Mouse (Mus musculus) lung, embryonic 14.5 days (tissue): ENCODE measurements around the gene Zfp148. TPM values are rescaled to one million over a fixed set of nuclear protein-coding genes. Genes with fewer than 3 reads are reported as not detected.

Experiments used
- ATAC-seq: fragments of 200-750 bp; cut with Nextera tagmentation; 2 replicates; pipeline ENCODE4 v1.8.0; 2017; ENCODE audit warnings: mild to moderate bottlenecking, moderate TSS enrichment, moderate library complexity; ENCODE audit not compliant: insufficient read depth
- DNase-seq: peaks from one replicate; pipeline ENCODE4 v3.0.0-alpha.2; 2015
- H3K27ac ChIP-seq: fragments of 300-500 bp; sonication (generic); 2 replicates; pipeline ENCODE4 v1.5.1; 2014; ENCODE audit warnings: low read depth, mild to moderate bottlenecking, moderate library complexity
- H3K27me3 ChIP-seq: fragments of 300-500 bp; sonication (generic); 2 replicates; pipeline ENCODE4 v1.6.1; 2014; ENCODE audit warnings: low read length, control low read depth; ENCODE audit not compliant: insufficient read depth
- H3K36me3 ChIP-seq: fragments of 300-500 bp; sonication (generic); 2 replicates; pipeline ENCODE4 v1.6.1; 2014; ENCODE audit warnings: control low read depth; ENCODE audit not compliant: insufficient read depth
- H3K4me1 ChIP-seq: fragments of 300-500 bp; sonication (generic); 2 replicates; pipeline ENCODE4 v1.6.1; 2014; ENCODE audit warnings: antibody characterized with exemption, control low read depth; ENCODE audit not compliant: insufficient read depth
- H3K4me2 ChIP-seq: fragments of 300-500 bp; sonication (generic); 2 replicates; pipeline ENCODE4 v1.6.1; 2014; ENCODE audit warnings: mild to moderate bottlenecking
- H3K4me3 ChIP-seq: fragments of 300-500 bp; sonication (generic); 2 replicates; pipeline ENCODE4 v1.5.1; 2014; ENCODE audit warnings: low read depth, low read length
- H3K9ac ChIP-seq: fragments of 300-500 bp; sonication (generic); 2 replicates; pipeline ENCODE4 v1.6.1; 2014
- H3K9me3 ChIP-seq: fragments of 300-500 bp; sonication (generic); 2 replicates; pipeline ENCODE4 v1.6.1; 2016; ENCODE audit warnings: low read depth, low read length, control low read depth
- CTCF ChIP-seq: IDR thresholded peaks from 2 replicates; pipeline ENCODE4 v1.5.1; 2016; ENCODE audit warnings: antibody characterized with exemption, low read depth
- WGBS: fragments of 180-500 bp; shearing (Covaris S2); extraction: QIAGEN DNeasy Blood & Tissue Kit; methylation state at CpG from one replicate; pipeline ENCODE4 v1.1.7; 2014; 5-methylcytosine and 5-hydroxymethylcytosine counted together
- polyA plus RNA-seq: library from polyadenylated mRNA; unstranded; fragments of >200 nt; fragmentation: Nextera tagmentation; extraction: Ambion mirVana; gene quantifications from 2 replicates; pipeline ENCODE4 v1.2.1, GENCODE M21; 2014

Gene Zfp148
- polyA plus RNA-seq, 1 experiment from 2014 or later: 50.3 TPM

DNA sequence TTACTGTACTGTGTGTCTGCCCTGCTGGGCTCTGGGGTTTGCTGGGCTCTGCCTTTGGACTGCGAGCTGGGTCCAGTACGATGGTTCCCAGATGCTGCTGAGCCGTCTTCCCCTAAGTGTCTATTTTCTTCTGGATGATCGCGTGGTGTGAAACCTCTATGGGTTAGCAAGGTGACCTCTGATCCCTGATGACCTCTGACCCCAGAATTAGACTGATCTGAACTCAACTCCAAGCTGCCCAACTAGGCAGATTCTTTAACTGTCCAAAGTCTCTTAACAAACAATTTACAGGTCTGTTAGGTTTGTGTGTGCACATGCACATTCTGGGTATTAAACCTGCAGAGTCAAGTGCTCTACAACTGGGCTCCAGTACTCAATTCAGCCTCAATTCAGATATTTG lies 37.5 kb upstream of the Zfp148 start:
- no peak for DNase-seq
- Histone ChIP-seq H3K9me3 (no peaks in the 10 kb centered on the region), H3K4me1 (peaks cover 3% of the 10 kb centered on the region; the same call in 1 of the 2 replicates), H3K36me3 (no peaks in the 10 kb centered on the region), H3K27ac (no peak overlapping the region), H3K4me2 (no peak overlapping the region), H3K27me3 (no peaks in the 10 kb centered on the region), H3K9ac (no peak overlapping the region), H3K4me3 (no peak overlapping the region)
- WGBS: 63% methylated on average over 5 of the region's 5 CpGs
- no peak for ATAC-seq
- no peak for TF ChIP-seq CTCF

DNA sequence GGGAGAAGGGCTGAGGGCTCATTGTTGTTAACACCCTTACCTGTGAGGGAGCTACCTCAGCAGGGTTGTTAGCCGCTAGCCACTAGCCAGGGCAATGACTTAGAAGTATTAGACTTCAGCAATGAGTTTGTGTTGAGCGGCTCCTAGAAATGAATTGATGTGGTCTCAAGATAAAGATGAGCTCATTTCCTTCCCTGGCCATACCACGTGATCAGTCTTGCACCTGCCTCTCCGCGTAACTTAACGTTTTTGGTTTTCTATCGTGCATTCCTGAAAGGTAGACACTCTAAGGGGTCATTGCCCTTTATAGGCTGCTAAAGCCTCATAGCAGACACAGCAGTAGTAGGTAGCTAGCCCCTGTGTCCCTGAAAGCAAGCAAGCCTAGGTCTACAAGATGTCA lies 37.0 kb upstream of the Zfp148 start:
- Histone ChIP-seq H3K36me3 (no peaks in the 10 kb centered on the region), H3K9ac (no peak overlapping the region), H3K9me3 (no peaks in the 10 kb centered on the region), H3K27ac (no peak overlapping the region), H3K27me3 (no peaks in the 10 kb centered on the region), H3K4me1 (peaks cover 3% of the 10 kb centered on the region; the same call in 1 of the 2 replicates), H3K4me3 (no peak overlapping the region), H3K4me2 (no peak overlapping the region)
- ATAC-seq: no peak
- no peak for TF ChIP-seq CTCF
- no peak for DNase-seq
- WGBS: 78% methylated on average over 7 of the region's 7 CpGs

DNA sequence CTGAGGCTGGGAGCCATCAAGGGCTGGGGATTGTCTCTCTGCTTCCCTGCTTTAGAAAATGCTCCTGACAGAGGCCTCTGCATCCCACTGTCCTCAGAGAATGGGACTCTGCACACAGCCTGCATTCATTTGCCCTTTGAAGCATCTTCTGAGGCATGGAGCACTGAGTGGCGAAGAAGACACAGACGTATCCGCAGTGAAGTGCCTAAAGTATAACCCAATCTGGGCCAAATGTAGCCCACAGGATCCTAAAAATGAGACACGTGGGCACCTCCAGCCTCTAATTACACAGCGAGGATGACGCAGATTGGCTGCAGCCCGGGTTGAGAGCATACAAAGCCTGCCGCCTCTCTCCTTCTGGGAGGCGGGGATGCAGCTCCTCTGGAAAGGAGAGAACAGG lies 36.3 kb upstream of the Zfp148 start:
- H3K4me1 ChIP-seq: peaks cover 3% of the 10 kb centered on the region; the same call in 1 of the 2 replicates
- WGBS: 61% methylated on average over 9 of the region's 9 CpGs
- DNase-seq: peak; percentile 19
- no peak for ATAC-seq
- H3K4me3 ChIP-seq: no peak overlapping the region
- no peaks in the 10 kb centered on the region for H3K9me3 ChIP-seq
- H3K4me2 ChIP-seq: no peak overlapping the region
- no peaks in the 10 kb centered on the region for H3K36me3 ChIP-seq
- H3K27ac ChIP-seq: no peak overlapping the region
- no peak for TF ChIP-seq CTCF
- H3K9ac ChIP-seq: no peak overlapping the region
- no peaks in the 10 kb centered on the region for H3K27me3 ChIP-seq

DNA sequence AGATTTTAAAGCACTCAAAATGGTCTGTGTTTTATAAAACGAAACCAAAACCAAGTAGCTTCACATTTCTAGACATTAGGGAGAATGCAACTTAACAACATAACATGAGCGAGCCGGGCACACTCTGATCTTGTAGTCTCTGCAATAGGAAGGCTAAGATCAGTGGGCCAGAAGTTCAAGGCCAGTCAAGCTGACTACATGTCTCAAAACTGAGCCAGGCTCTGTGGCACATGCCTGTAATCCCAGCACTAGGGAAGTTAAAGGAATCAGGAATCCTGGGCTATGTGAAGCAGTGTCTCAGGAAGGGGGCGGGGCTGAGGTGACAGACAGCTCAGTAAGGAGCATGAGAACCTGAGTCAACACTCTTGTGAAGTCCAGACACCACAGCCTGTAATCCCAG lies 35.8 kb upstream of the Zfp148 start:
- Histone ChIP-seq H3K27ac (no peak overlapping the region), H3K27me3 (no peaks in the 10 kb centered on the region), H3K4me2 (no peak overlapping the region), H3K9ac (no peak overlapping the region), H3K4me1 (peaks cover 3% of the 10 kb centered on the region; the same call in 1 of the 2 replicates), H3K4me3 (no peak overlapping the region), H3K9me3 (no peaks in the 10 kb centered on the region), H3K36me3 (no peaks in the 10 kb centered on the region)
- no peak for TF ChIP-seq CTCF
- ATAC-seq (0 out of 2 replicates have a peak, but pooled peaks have one; percentile 32), DNase-seq (no peak)
- WGBS: 77% methylated on average over 4 of the region's 4 CpGs

DNA sequence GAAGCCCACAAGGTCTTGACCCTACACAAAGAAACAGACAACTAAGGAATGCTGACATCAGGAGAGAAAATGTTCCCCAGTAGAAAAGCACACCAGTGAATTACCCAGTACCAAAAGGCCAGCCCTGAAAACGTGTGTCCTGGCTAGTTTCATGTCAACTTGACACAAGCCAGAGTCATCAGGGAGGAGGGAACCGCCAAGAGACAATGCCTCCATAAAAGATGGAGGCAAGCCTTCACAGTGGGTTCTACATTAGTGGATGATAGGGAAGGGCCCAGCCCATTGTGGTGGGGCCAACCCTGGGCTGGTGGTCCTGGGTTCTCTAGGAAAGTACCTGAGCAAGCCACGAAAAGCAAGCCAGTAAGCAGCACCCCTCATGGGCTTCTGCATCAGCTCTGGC lies 34.3 kb upstream of the Zfp148 start:
- ATAC-seq (no peak), DNase-seq (no peak)
- Histone ChIP-seq H3K27ac (no peak overlapping the region), H3K36me3 (no peaks in the 10 kb centered on the region), H3K4me3 (no peak overlapping the region), H3K9me3 (no peaks in the 10 kb centered on the region), H3K27me3 (no peaks in the 10 kb centered on the region), H3K9ac (no peak overlapping the region), H3K4me2 (no peak overlapping the region), H3K4me1 (peaks cover 3% of the 10 kb centered on the region; the same call in 1 of the 2 replicates)
- TF ChIP-seq CTCF: no peak
- 54% methylated on average over 3 of the region's 3 CpGs for whole genome bisulfite sequencing

DNA sequence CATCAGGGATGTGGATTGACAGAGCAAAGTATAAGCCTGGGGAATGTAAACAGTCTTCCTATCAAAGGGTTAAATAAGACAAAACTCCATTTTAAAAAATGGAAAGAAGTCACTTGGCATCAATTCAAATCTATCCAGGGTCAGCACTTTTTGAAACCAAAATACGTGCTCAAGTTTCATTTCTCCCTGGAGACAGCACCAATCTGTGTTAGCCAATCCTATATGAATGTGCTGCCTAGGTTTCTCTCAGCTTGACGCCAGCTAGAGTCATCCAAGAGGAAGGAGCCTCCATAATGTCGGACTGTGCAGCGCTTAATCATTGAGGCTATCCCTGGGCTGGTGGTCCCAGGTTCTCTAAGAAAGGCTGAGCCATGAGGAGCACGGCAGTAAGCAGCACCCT lies 33.5 kb upstream of the Zfp148 start:
- Histone ChIP-seq H3K27ac (no peak overlapping the region), H3K27me3 (no peaks in the 10 kb centered on the region), H3K4me1 (peaks cover 3% of the 10 kb centered on the region; the same call in 1 of the 2 replicates), H3K9me3 (no peaks in the 10 kb centered on the region), H3K4me2 (no peak overlapping the region), H3K4me3 (no peak overlapping the region), H3K36me3 (no peaks in the 10 kb centered on the region), H3K9ac (no peak overlapping the region)
- 40% methylated on average over 5 of the region's 5 CpGs for WGBS
- TF ChIP-seq CTCF: no peak
- peak; percentile 65 for DNase-seq
- peak; percentile 55; the same call in 1 of the 2 replicates for ATAC-seq

DNA sequence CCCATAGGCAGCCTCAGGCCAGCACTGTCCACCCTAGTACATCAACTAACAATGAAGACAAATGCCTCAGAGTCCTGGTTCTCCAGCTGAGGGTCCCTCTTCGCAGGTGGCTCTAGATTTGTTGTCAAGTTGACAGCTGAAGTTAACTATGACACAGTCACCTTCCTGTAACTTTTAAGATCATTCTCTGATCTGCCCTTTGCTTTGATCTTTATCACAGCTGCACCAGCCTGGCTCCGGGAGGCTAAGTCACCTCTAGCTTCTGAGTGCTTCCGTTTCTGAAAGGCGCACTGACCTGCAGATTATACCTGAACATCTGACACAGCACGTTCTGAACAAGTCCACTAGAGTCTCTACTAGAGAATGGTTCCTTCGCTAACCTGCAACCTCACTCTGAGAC lies 22.8 kb upstream of the Zfp148 start:
- H3K27ac ChIP-seq: no peak overlapping the region
- no peak for TF ChIP-seq CTCF
- ATAC-seq (no peak), DNase-seq (no peak)
- H3K4me1 ChIP-seq: no peaks in the 10 kb centered on the region
- no peak overlapping the region for H3K9ac ChIP-seq
- WGBS: 46% methylated on average over 6 of the region's 6 CpGs
- no peak overlapping the region for H3K4me3 ChIP-seq
- H3K36me3 ChIP-seq: no peaks in the 10 kb centered on the region
- no peak overlapping the region for H3K4me2 ChIP-seq
- H3K27me3 ChIP-seq: no peaks in the 10 kb centered on the region
- no peaks in the 10 kb centered on the region for H3K9me3 ChIP-seq

DNA sequence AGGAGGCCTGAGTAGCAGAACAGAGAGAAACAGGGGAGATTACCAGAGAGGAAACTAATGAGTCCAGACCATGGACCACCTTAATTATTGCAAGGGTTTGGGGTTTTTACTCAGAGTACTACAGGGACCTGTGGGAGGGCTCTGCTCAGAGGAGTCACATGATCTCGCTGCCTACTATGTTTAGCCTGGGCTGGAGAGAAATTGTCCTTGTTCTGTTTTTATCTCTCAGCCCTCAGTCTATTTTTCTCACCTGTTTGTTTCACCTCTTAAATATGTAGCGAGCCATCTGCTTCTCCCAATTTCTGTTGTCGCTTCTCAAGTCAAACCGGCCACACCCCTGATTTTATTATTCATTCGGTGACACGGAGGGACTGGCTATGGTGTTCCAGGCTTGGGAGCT lies 14.9 kb upstream of the Zfp148 start:
- H3K9me3 ChIP-seq: no peaks in the 10 kb centered on the region
- 83% methylated on average over 6 of the region's 6 CpGs for WGBS
- H3K4me2 ChIP-seq: no peak overlapping the region
- ATAC-seq: no peak
- no peak overlapping the region for H3K27ac ChIP-seq
- H3K4me1 ChIP-seq: no peaks in the 10 kb centered on the region
- no peak overlapping the region for H3K4me3 ChIP-seq
- no peak for TF ChIP-seq CTCF
- no peak overlapping the region for H3K9ac ChIP-seq
- no peak for DNase-seq
- H3K27me3 ChIP-seq: no peaks in the 10 kb centered on the region
- H3K36me3 ChIP-seq: no peaks in the 10 kb centered on the region
